Mouse (Mus musculus) small intestine, adult 2 months (tissue): ENCODE data around the gene Duxf3.

Experiments
- CTCF ChIP-seq: fragments of 200-500 bp; IDR thresholded peaks from 2 replicates; pipeline ENCODE4 v1.5.1; 2012; ENCODE audit warnings: low read depth, mild to moderate bottlenecking, control low read depth, inconsistent platforms, low read length, moderate library complexity, mixed read lengths; ENCODE audit not compliant: insufficient replicate concordance, insufficient read length; ENCODE audit errors: extremely low read depth
- POLR2A ChIP-seq: fragments of 200-500 bp; IDR thresholded peaks from 2 replicates; pipeline ENCODE4 v1.6.1; 2012; ENCODE audit warnings: low read depth, mild to moderate bottlenecking, control low read depth, inconsistent platforms, low read length, moderate library complexity

- TF ChIP-seq CTCF (no peak), POLR2A (no peak)
Observed at GRCm38 (mm10) chr10:58236613-58237012, 4.1 kb upstream of the Duxf3 start, which contains the start of gene Gm4981.
